Mouse (Mus musculus): Measurements from ENCODE around the gene Exoc2.

Gene Exoc2

DNA sequence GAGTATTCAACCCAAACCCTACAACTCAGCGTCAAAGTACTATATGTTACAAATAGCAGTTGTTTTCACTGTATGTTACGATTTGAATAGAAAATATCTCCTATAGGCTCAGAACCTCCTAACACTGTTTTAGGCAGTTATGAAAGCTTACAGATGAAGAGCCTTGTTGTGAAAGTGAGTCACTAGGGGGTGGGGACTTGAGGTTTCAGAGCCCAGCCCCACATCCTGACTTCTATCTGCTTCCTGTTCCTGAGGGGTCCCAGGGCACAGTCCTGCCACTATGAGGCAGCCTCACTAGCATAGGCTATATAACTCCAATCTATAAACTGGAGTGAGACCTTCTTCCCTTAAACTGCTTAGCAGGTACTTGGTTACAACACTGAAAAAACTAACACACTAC, 1.8 kb downstream of the Exoc2 start:
- no peak for DNase-seq (ENCODE audit: low read depth, low spot score)

GRCm38 (mm10) chr13:30971047-30971446, 2.8 kb downstream of the Exoc2 start:
- DNase-seq (ENCODE audit: low read depth, low spot score), result no peak

DNA sequence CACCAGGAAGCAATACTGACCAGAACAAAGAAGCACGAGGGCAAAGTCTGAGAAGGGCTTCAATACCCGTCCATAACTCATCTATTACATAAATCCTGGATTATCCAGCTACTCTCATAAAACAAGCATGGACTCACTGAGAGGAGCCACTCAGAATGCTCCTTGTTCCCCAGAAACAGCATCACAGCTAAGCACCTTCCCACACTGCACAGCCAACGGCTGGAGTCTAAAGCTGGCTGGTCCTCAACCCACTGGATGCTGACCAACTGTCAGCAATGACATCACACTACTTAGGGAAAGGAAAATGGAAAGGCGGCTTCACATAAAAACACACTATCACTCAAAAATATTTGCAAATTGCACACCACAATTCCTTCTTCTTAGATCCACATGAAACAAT, 5.6 kb downstream of the Exoc2 start:
- no peak for DNase-seq (ENCODE audit: low read depth, low spot score)

DNA sequence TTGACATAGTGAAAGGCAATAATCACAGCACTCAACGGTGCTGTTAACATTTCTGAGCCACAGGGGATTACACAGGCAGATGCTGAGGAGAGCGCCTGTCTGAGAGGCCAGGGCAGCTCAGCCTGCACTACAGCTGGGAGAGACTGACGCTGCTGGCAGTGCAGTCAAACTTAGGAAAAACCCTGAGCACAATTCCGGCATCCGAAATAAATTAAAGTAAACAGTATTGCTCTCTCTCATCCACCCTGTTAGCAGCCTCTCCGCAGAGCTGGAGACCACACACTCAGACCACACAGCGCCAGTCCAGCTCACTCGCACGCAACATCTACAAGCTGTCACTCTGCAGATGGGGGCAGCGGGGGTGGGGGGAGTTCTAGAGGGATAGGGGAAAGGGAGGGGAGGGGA, 7.4 kb downstream of the Exoc2 start:
- DNase-seq (ENCODE audit: low read depth, low spot score), result peak; percentile 34

DNA sequence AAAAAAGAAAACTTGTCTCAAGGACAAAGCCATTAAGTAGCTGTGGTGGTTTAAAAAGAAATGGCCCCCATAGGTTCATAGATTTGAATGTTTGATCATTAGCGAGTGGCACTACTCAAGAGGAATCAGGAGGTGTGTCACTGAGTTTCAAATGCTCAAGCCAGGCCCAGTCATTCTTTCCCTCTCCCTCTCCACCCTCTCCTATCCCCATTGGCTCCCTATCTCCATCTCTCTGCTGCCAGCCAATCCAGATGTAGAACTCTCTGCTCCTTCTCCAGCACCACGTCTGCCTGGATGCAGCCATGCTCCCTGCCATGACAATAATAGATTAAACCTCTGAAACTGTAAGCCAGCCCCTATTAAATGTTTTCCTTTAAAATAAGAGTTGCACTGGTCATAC, 12.0 kb downstream of the Exoc2 start:
- no peak for DNase-seq (ENCODE audit: low read depth, low spot score)

- DNase-seq (ENCODE audit: low read depth, low spot score), result no peak
Measured at GRCm38 (mm10) chr13:30960714-30961113, 13.2 kb downstream of the Exoc2 start.

- no peak for DNase-seq (ENCODE audit: low read depth, low spot score)
Measured at GRCm38 (mm10) chr13:30953580-30953979, 20.3 kb downstream of the Exoc2 start.

DNA sequence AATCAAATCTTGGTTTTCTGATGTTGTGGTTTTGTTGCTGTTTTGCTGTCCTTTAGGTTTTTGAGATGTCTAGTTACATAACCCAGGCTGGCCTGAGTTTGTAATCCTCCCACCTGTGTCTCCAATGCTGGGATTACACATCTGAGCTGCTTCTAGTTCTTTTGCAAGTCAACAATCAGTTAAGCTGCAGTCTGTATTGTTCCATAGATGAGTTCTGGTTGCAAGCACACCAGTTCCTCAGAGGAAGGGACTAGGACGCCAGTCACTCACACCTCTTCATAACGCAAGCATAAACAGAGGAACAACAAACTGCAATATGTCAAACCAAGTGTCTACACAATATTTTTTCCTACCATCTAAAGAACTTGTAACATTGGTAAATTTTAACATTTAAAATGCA, 21.8 kb downstream of the Exoc2 start:
- DNase-seq (ENCODE audit: low read depth, low spot score), result no peak

DNA sequence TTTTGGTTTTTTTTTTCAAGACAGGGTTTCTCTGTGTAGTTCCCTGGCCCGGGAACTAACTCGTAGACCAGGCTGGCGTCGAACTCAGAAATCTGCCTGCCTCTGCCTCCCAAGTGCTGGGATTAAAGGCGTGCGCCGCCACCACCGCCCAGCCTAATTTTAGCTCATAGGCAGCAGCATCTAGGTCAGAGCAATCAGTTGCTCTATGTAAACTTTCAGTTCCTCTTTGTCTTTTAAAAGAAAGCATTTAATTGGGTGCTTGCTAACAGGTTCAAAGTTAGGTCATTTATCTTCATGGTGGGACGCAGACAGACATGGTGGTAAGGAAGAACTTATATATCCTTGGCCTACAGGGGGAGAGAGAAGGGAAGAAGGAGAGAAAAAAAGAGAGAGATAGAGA, 24.7 kb downstream of the Exoc2 start:
- no peak for DNase-seq (ENCODE audit: low read depth, low spot score)

GRCm38 (mm10) chr13:30947540-30947939, 26.4 kb downstream of the Exoc2 start, which contains the start of gene Hus1b:
TSS of gene Hus1b (minus strand) at chr13:30947759.
- peak; percentile 27 for DNase-seq (ENCODE audit: low read depth, low spot score)

GRCm38 (mm10) chr13:30947129-30947528, 26.8 kb downstream of the Exoc2 start:
- DNase-seq (ENCODE audit: low read depth, low spot score), result no peak

DNA sequence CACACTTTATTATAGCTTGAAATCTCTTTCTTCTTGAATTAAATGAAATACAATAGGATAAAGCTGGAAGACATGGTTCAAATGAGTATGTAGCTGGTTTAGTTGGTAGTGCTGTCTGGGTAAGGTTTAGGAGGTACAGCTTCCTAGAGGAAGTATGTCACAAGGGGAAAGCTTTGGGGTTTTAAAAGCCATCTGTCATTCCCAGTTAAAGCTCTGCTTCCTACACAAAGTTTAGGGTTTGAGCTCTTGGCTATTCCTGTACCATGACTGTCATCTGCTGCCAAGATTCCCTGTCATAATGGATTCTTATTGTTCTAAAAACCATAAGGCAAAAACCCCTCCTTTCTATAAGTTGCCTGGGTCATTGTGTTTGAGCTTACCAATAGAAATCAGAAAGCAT, 28.1 kb downstream of the Exoc2 start:
- DNase-seq (ENCODE audit: low read depth, low spot score), result no peak

DNA sequence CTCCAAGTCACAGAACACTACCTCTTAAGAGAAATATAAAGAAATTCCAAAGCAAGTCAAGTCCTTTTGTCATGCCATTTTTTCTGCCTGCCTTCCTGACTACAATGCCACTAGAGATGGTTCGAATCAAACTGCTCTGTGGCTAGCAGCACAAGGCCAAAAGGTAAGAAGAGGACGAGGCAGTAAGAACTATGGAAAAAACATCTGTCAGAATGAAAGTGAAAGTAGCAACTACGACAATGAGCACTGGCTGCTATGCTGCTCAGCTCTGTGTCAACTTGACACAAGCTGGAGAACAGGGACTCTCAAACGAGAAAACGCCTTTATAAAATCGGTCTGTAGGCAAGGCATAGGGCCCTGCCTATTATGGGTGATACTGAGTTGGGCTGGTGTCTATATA, 40.9 kb downstream of the Exoc2 start:
- DNase-seq (ENCODE audit: low read depth, low spot score), result no peak

DNA sequence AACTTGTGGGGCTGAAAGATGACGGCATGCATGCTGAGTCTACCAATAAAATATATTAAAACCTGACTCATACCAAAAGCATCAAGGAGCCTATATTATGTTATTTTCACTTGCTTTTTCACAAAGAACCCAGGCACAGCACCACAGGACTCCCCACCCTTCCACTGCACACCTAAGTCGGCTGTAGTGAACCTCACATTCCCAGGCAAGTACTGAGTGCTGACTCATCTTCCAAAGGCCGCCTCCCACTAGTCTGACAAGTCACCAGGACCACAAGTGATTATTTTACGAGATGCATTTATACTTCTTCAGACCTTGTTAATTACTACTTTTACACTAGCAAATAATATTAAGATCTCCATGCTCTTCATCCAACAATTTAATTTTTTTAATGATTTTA, 42.3 kb downstream of the Exoc2 start:
- no peak for DNase-seq (ENCODE audit: low read depth, low spot score)

- no peak for DNase-seq (ENCODE audit: low read depth, low spot score)
Measured at GRCm38 (mm10) chr13:30929119-30929518, 44.8 kb downstream of the Exoc2 start.

- no peak for DNase-seq (ENCODE audit: low read depth, low spot score)
Measured at GRCm38 (mm10) chr13:30924269-30924668, 49.6 kb downstream of the Exoc2 start.

DNA sequence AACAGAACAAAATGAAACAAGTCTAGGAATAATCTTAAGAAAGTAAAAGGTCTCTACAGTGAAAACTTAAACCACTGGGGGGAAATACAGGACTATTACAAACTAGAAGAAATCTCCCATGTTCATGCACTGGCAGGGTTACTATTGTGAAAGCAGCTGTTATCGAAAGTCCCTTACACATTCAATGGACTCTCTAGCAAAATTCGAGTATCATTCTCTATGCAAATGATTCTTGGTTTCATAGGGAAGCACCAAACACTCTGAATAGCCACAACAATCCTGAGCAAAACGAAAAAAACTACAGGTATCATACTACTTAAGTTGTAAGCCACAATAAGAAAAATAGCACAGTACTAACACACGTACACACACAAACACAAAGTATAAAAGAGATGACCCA, 52.0 kb downstream of the Exoc2 start:
- DNase-seq (ENCODE audit: low read depth, low spot score), result no peak

DNA sequence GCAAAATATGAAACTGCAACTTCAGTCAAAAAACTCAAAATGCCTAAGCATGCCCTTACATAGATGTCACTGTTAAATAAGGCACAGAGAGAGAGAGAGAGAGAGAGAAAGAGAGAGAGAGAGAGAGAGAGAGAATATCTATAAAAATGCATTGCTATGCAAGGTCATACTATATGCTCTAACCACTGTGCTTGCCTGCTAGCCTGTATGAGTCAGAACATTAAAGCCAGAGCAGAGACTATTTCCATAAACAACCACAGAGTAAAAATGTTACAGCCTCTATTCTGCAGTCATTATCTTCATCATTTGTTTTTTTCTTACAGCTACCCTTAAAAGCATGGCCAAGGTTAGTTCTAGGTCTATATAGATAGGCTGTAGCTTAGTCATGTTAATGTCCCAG, 60.1 kb downstream of the Exoc2 start:
- DNase-seq (ENCODE audit: low read depth, low spot score), result no peak

GRCm38 (mm10) chr13:30913028-30913427, 60.9 kb downstream of the Exoc2 start:
- no peak for DNase-seq (ENCODE audit: low read depth, low spot score)

- no peak for DNase-seq (ENCODE audit: low read depth, low spot score)
Measured at GRCm38 (mm10) chr13:30911931-30912625, 61.8 kb downstream of the Exoc2 start.

DNA sequence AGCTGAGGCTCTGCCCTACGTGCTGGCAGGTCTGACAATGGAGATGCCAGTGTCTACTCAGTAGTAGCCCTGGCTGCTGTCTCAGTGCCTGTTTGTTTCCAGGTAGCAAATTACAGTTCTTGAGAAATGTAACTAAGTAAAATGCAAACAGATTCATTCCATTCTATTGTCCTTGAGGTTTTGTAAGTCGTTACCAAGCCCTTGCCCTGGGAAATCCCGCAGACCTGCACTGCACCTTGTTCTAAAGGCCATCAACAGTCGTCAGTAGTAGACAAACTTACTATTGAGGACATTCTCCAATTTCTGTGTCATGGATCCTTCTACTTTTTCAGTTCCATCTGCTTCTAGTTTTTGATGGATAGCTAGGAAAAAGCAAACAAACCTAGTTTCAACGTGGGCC, 63.0 kb downstream of the Exoc2 start:
- no peak for DNase-seq (ENCODE audit: low read depth, low spot score)

DNA sequence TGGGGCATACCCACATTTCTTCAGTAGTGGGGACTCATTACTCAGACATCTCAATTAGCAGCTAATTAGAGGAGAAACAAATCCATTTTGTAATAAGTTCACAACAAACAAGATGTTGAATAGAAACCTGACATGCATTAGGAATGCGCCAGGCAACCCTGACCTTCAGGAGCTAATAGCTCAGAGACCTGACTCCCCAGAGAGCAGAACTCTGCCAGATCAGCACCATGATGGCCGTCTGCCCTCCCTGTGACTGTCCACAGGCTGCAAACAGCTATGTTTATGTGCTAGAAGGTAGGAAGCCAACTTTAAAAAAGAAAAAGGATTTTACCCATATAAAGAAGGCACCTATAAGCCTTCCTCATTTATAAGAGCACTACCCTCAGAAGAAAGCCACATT, 71.6 kb downstream of the Exoc2 start:
- DNase-seq (ENCODE audit: low read depth, low spot score), result no peak

DNA sequence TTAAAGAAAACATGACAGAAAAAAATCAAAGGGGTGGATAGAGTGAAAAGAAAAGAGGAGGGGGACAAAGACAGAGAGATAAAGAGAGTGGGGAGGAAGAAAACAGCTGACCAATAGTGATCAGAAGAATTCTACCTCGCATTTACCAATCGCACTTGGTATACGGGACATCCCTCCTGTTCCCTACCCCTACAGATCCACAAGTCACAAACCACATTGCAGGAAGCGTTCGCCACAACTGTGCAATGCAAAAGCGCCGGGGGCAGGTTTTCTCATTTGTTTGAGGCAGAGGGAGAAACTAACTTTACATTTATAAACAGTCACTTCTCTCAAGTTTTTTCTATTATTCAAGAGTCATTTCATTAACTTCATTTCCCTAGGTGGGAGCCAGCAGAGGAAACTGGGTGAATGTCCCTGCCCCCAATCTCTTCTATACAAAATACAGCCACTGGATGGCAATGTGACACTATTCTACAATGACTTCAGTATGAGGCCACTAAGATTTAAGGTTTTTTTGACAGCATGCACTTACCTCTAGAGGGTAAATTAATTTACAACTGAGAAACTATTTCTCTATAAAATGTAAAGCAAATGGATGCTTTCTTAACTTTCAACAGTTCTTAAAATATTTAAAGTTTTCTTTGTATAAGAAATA, 72.4 kb downstream of the Exoc2 start:
- no peak for DNase-seq (ENCODE audit: low read depth, low spot score)

Measured in ZHBTc4 (cell line).